Mouse (Mus musculus): ENCODE measurements at regions not wholly inside any gene's neighbourhood (a gene's known extent, or its start where the extent isn't known, plus 50 kb on each side); places are given as distances from the start of the nearest gene placed in this dataset.

- no peak for TF ChIP-seq CTCF (IDR thresholded peaks at IDR 0.05; ENCODE audit: low read depth)
- TF ChIP-seq EP300 (IDR thresholded peaks at IDR 0.05; ENCODE audit: low read depth) = no peak
Measured at GRCm38 (mm10) chr12:3173325-3173724, 136.4 kb downstream of the Rab10 start.
